Mouse (Mus musculus): ENCODE results near the gene Itga5. TPM values are rescaled to one million over a fixed set of nuclear protein-coding genes. Genes with fewer than 3 reads are reported as not detected.

Gene Itga5
- polyA plus RNA-seq, 1 experiment from 2014 or later, result 24.6 TPM

DNA sequence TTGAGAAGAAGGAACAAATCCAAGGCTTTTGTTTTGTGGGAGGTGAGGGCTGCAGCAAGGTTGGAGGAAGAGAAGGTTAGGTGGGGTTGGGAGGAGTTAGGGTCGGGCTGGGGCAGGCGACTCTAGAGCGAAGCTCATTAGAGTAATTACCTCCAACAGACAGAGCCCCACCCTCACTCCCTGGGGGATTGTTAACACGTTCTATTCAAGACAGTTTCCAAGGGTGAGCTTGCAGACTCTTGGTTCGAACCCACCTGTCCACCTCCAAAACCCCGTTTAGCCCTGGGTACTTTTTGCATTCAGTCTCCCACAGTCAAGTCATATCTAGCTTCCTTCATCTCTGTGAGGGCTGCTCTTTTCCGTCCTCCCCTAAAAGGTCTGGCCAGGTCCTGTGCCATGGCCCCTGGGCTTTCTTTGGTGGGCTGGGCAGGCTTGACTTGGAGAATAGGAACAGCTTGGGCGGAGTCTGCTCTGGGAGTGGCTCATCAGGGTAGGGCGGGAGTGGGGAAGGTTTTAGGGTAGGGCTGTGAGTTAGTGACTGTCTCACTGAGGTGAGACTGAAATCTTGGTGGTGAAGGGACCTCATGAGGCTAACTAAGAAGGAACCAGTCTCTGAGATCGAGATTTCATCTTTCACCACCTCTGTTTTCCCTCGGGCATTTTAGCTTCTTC lies 29.4 kb downstream of the Itga5 start:
- H3K4me2 ChIP-seq (ENCODE audit: low read depth, low read length), result no peak overlapping the region
- H3K36me3 ChIP-seq (replicated peaks; ENCODE audit: control insufficient read depth, insufficient read depth, low read depth, low read length), result no peaks in the 10 kb centered on the region
- DNase-seq (ENCODE audit: low spot score), result no peak
- no peak overlapping the region for H3K27ac ChIP-seq (replicated peaks; ENCODE audit: low read depth, low read length)
- no peak for ATAC-seq (replicated peaks; ENCODE audit: insufficient number of reproducible peaks, low FRiP score, low TSS enrichment, low read depth)
- H3K9me3 ChIP-seq (replicated peaks; ENCODE audit: control insufficient read depth, low read length), result no peaks in the 10 kb centered on the region
- 12% methylated on average over 11 of the region's 11 CpGs for WGBS
- H3K27me3 ChIP-seq (ENCODE audit: control insufficient read depth, insufficient read depth, low read length), result peaks cover 7% of the 10 kb centered on the region; the same call in 1 of the 2 replicates
- H3K4me1 ChIP-seq (ENCODE audit: control insufficient read depth, insufficient read depth, low read length), result peaks cover 7% of the 10 kb centered on the region
- no peak overlapping the region for H3K4me3 ChIP-seq (ENCODE audit: low read depth, low read length)
- H3K9ac ChIP-seq (replicated peaks; ENCODE audit: low read length), result no peak overlapping the region

DNA sequence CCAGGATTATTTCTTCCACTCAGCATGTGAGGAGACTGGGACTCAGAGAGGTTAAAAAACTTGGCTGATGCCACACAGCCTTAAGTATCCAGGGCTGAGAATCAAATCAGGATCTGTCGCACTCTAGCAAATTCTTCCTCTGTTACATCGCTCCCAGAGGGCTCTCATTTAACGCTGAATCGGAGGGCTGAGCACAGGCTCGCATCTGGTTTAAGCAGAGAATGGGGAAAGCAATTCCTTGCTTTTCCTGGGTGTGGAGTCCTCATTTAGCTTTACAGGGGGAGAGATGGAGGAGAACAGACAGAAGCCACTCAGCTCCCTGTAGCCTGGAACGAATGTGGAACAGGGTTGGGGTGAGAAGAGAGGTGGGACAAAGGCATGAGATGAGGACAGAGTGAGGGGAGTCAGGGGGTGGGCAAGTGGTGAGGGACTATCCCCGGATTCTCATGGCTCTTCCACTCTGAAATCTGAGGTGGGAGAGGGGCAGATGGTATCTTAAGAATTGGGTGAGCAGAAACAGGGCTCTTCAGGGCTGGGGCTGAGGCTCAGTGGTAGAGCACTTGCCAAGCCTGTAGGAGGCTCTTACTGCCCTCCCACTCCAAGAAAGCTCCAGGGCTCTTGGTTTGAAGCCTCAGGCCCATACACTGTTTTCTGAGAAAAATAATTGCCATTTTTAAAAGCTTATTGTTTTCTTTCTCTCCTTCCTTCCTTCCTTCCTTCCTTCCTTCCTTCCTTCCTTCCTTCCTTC lies 30.9 kb downstream of the Itga5 start:
- peaks cover 5% of the 10 kb centered on the region for H3K4me1 ChIP-seq (ENCODE audit: control insufficient read depth, insufficient read depth, low read length)
- ATAC-seq (replicated peaks; ENCODE audit: insufficient number of reproducible peaks, low FRiP score, low TSS enrichment, low read depth) (no peak), DNase-seq (ENCODE audit: low spot score) (no peak)
- H3K9me3 ChIP-seq (replicated peaks; ENCODE audit: control insufficient read depth, low read length), result no peaks in the 10 kb centered on the region
- peaks cover 3% of the 10 kb centered on the region; the same call in 1 of the 2 replicates for H3K27me3 ChIP-seq (ENCODE audit: control insufficient read depth, insufficient read depth, low read length)
- H3K4me2 ChIP-seq (ENCODE audit: low read depth, low read length), result no peak overlapping the region
- no peak overlapping the region for H3K4me3 ChIP-seq (ENCODE audit: low read depth, low read length)
- no peaks in the 10 kb centered on the region for H3K36me3 ChIP-seq (replicated peaks; ENCODE audit: control insufficient read depth, insufficient read depth, low read depth, low read length)
- H3K27ac ChIP-seq (replicated peaks; ENCODE audit: low read depth, low read length), result no peak overlapping the region
- WGBS, result 27% methylated on average over 7 of the region's 7 CpGs
- H3K9ac ChIP-seq (replicated peaks; ENCODE audit: low read length), result peak overlapping the region; percentile 10; the same call in 1 of the 2 replicates

DNA sequence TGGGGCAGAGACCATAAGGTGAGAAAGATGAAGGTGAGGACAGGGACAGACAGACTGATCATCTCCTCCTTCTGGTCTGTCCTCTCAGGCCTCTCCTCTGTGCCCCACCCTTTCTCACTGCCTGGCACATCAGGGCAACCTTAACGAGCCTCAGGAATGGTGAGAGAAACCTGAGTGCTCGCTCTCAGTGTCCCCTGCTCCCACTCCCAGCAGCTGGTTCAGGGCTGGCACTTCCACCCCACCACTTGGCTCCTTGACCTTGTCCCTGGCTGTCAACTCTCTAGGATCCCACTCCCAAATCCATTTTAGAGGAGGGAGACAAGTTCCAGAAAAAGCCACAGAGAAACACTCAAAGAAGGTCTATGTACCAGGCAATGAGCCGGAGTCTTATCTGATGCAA lies 31.5 kb downstream of the Itga5 start:
- peaks cover under 1% of the 10 kb centered on the region; the same call in 1 of the 2 replicates for H3K27me3 ChIP-seq (ENCODE audit: control insufficient read depth, insufficient read depth, low read length)
- DNase-seq (ENCODE audit: low spot score), result no peak
- H3K9ac ChIP-seq (replicated peaks; ENCODE audit: low read length), result no peak overlapping the region; the same call in 1 of the 2 replicates
- ATAC-seq (replicated peaks; ENCODE audit: insufficient number of reproducible peaks, low FRiP score, low TSS enrichment, low read depth), result no peak
- H3K27ac ChIP-seq (replicated peaks; ENCODE audit: low read depth, low read length), result no peak overlapping the region
- peaks cover 5% of the 10 kb centered on the region for H3K4me1 ChIP-seq (ENCODE audit: control insufficient read depth, insufficient read depth, low read length)
- 65% methylated on average over 3 of the region's 3 CpGs for WGBS
- no peak overlapping the region for H3K4me2 ChIP-seq (ENCODE audit: low read depth, low read length)
- no peak overlapping the region for H3K4me3 ChIP-seq (ENCODE audit: low read depth, low read length)
- no peaks in the 10 kb centered on the region for H3K36me3 ChIP-seq (replicated peaks; ENCODE audit: control insufficient read depth, insufficient read depth, low read depth, low read length)
- H3K9me3 ChIP-seq (replicated peaks; ENCODE audit: control insufficient read depth, low read length), result no peaks in the 10 kb centered on the region

DNA sequence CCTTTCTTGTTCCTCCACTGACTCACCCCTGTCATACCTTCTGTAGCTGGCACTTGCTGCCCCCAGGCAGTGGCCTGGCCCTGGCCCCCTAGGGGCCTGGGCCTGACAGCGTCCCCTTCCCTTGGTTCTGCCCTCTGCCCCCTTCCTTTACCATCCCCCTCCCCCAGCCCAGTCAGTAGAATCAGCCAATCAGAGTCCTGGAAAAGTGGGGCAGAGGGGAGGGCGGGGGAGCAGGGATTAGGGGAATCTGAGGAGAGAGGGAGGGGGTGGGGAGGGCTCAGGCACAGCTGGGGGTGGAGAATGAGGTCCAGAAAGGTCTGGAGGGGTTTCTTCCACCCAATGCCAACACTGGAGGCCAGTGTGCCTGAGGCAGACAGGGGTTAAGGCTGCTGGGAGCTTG lies 32.4 kb downstream of the Itga5 start:
- H3K4me2 ChIP-seq (ENCODE audit: low read depth, low read length), result peak overlapping the region; percentile 20
- ATAC-seq (replicated peaks; ENCODE audit: insufficient number of reproducible peaks, low FRiP score, low TSS enrichment, low read depth), result 0 out of 2 replicates have a peak, but pooled peaks have one; percentile 7
- DNase-seq (ENCODE audit: low spot score), result peak; percentile 65
- WGBS, result 5% methylated on average over 2 of the region's 2 CpGs
- H3K9me3 ChIP-seq (replicated peaks; ENCODE audit: control insufficient read depth, low read length), result no peaks in the 10 kb centered on the region
- H3K27me3 ChIP-seq (ENCODE audit: control insufficient read depth, insufficient read depth, low read length), result no peaks in the 10 kb centered on the region; the same call in 1 of the 2 replicates
- no peak overlapping the region for H3K9ac ChIP-seq (replicated peaks; ENCODE audit: low read length)
- H3K4me3 ChIP-seq (ENCODE audit: low read depth, low read length), result no peak overlapping the region
- no peaks in the 10 kb centered on the region for H3K36me3 ChIP-seq (replicated peaks; ENCODE audit: control insufficient read depth, insufficient read depth, low read depth, low read length)
- H3K27ac ChIP-seq (replicated peaks; ENCODE audit: low read depth, low read length), result no peak overlapping the region
- H3K4me1 ChIP-seq (ENCODE audit: control insufficient read depth, insufficient read depth, low read length), result peaks cover 5% of the 10 kb centered on the region

DNA sequence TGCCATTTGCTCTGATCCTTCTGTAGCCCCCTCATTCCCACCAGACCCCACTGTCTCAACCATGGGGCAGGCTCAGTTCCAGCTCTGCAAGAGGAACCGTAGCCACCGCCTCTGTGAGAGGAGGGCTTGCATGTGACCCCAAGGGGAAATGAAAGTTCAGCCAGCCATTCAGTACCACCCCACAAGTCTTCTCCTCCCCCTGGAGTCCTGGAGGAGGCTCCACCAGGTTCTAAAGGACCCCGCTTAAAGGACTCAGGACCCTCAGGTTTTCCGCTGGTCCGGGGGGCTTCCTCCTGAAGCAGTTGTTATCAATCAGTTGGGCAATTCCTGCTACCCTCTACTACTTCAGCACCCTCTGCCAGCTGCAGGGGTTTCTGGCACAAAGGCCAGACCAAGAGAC lies 32.8 kb downstream of the Itga5 start:
- H3K9ac ChIP-seq (replicated peaks; ENCODE audit: low read length), result no peak overlapping the region
- peak overlapping the region; percentile 20 for H3K4me2 ChIP-seq (ENCODE audit: low read depth, low read length)
- no peaks in the 10 kb centered on the region for H3K9me3 ChIP-seq (replicated peaks; ENCODE audit: control insufficient read depth, low read length)
- H3K4me1 ChIP-seq (ENCODE audit: control insufficient read depth, insufficient read depth, low read length), result peaks cover 5% of the 10 kb centered on the region
- ATAC-seq (replicated peaks; ENCODE audit: insufficient number of reproducible peaks, low FRiP score, low TSS enrichment, low read depth), result no peak
- no peaks in the 10 kb centered on the region; the same call in 1 of the 2 replicates for H3K27me3 ChIP-seq (ENCODE audit: control insufficient read depth, insufficient read depth, low read length)
- 36% methylated on average over 5 of the region's 5 CpGs for WGBS
- H3K4me3 ChIP-seq (ENCODE audit: low read depth, low read length), result no peak overlapping the region
- no peaks in the 10 kb centered on the region for H3K36me3 ChIP-seq (replicated peaks; ENCODE audit: control insufficient read depth, insufficient read depth, low read depth, low read length)
- no peak for DNase-seq (ENCODE audit: low spot score)
- no peak overlapping the region for H3K27ac ChIP-seq (replicated peaks; ENCODE audit: low read depth, low read length)

DNA sequence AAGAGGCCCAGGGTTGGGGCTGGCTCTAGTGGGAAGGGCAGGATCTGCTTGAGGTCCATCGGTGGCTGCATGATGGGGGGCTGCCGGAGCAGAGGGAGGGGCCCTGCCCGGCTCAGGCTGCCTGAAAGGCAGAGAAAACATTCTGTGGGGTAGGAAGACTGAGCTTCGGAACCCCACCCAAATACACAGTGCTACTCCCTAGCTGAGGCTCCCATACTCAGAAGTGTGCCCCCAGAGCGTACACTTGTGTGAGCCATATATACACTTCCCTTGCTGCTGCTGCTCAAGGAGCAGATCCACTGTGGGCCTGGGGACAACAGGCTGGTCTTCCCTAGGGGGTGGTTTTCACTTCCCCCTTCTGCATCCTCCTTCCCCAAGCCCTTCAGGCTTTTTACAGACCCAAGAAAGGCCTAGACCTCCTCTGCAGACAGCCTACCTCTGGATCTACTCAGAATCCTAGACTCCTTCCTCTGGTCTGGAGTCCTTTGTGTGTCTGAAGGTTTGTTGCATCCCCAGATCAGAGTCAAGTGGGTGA lies 33.4 kb downstream of the Itga5 start:
- WGBS, result 67% methylated on average over 5 of the region's 5 CpGs
- Histone ChIP-seq H3K4me3 (ENCODE audit: low read depth, low read length) (no peak overlapping the region), H3K4me2 (ENCODE audit: low read depth, low read length) (no peak overlapping the region), H3K27me3 (ENCODE audit: control insufficient read depth, insufficient read depth, low read length) (no peaks in the 10 kb centered on the region; the same call in 1 of the 2 replicates), H3K36me3 (replicated peaks; ENCODE audit: control insufficient read depth, insufficient read depth, low read depth, low read length) (no peaks in the 10 kb centered on the region), H3K4me1 (ENCODE audit: control insufficient read depth, insufficient read depth, low read length) (peaks cover 5% of the 10 kb centered on the region), H3K9ac (replicated peaks; ENCODE audit: low read length) (peak overlapping the region; percentile 7; the same call in 1 of the 2 replicates), H3K27ac (replicated peaks; ENCODE audit: low read depth, low read length) (no peak overlapping the region), H3K9me3 (replicated peaks; ENCODE audit: control insufficient read depth, low read length) (no peaks in the 10 kb centered on the region)
- no peak for DNase-seq (ENCODE audit: low spot score)
- ATAC-seq (replicated peaks; ENCODE audit: insufficient number of reproducible peaks, low FRiP score, low TSS enrichment, low read depth), result no peak; the same call in 1 of the 2 replicates

DNA sequence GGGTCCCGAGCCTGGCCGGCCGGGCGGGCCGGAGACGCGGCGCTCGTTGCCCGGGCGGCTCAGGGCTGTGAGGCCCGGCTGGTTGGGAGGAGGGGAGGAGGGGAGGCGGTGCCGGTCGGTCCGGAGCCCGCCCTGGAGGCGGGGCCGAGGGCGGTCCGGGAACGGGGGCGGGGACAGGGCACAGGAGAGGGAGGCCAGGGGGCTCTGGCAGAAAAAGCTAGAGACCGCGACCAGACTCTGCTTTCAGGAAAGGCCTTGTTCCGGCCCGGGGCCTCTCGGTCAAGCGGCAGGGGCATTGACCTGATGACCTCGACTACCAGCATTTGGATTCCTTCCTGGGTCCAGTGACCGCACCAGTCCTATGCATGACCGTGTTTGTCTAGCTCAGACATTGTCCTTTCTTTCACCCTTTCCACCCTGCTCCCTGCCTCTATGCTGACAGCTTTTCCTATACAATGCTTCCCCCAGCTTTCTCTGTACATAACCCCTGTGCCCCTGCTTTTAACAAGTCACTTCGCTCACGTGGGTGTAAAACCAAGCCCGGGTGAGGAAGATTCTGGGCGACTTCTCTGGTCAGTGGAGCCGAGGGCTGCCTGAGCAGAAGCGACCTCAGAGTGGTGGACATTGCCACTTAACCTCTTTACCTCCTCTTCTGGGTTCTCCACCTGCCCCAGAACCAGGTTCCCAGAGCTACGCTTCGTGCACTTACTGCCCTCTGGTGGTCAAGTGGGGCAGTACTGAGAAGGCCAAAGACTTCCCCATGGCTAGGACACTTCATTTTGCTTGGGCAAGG lies 42.9 kb downstream of the Itga5 start:
- H3K4me2 ChIP-seq (ENCODE audit: low read depth, low read length), result peak overlapping the region; percentile 81
- H3K9me3 ChIP-seq (replicated peaks; ENCODE audit: control insufficient read depth, low read length), result no peaks in the 10 kb centered on the region
- H3K4me3 ChIP-seq (ENCODE audit: low read depth, low read length), result peak overlapping the region; percentile 86
- H3K27me3 ChIP-seq (ENCODE audit: control insufficient read depth, insufficient read depth, low read length), result no peaks in the 10 kb centered on the region
- ATAC-seq (replicated peaks; ENCODE audit: insufficient number of reproducible peaks, low FRiP score, low TSS enrichment, low read depth), result peak; percentile 94
- under 1% methylated on average over 37 of the region's 40 CpGs for WGBS
- H3K27ac ChIP-seq (replicated peaks; ENCODE audit: low read depth, low read length), result peak overlapping the region; percentile 70
- DNase-seq (ENCODE audit: low spot score), result peak; percentile 90
- H3K9ac ChIP-seq (replicated peaks; ENCODE audit: low read length), result peak overlapping the region; percentile 58
- H3K4me1 ChIP-seq (ENCODE audit: control insufficient read depth, insufficient read depth, low read length), result peaks cover 7% of the 10 kb centered on the region
- H3K36me3 ChIP-seq (replicated peaks; ENCODE audit: control insufficient read depth, insufficient read depth, low read depth, low read length), result no peaks in the 10 kb centered on the region
